Mouse (Mus musculus): Measurements from ENCODE around the gene Ptpra. TPM values are rescaled to one million over a fixed set of nuclear protein-coding genes. Genes with fewer than 3 reads are reported as not detected.

Gene Ptpra
- polyA plus RNA-seq, 1 experiment, result 1.2 TPM

DNA sequence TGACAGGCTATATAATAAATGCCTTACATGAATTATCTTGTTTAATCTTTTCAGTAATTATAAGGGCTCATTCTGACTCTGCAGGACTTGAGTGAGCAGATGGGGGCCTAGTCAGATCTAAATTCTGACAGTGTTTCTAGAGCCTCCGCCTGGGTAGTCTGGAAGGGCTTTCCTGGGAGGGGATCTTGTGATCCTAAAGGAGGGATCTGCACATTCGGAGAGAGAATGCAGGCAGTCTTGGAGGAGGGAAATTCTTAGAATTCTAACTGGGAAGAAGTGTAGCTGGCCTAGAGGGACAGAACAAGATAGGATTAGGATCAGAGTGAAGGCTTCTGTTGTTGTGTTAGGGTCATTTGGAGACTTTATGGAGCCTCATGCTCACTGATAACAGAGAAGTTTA, 2.2 kb downstream of the Ptpra start:
- TF ChIP-seq TAL1 (IDR thresholded peaks at IDR 0.05; ENCODE audit: low read length), result no peak
- no peak for TF ChIP-seq GATA1 (IDR thresholded peaks at IDR 0.05; ENCODE audit: low read length)
- Histone ChIP-seq H3K36me3 (ENCODE audit: control insufficient read depth) (peaks cover 13% of the 10 kb centered on the region), H3K4me1 (ENCODE audit: control insufficient read depth) (peaks cover 53% of the 10 kb centered on the region), H3K27me3 (ENCODE audit: control insufficient read depth) (peaks cover 20% of the 10 kb centered on the region), H3K4me3 (replicated peaks) (no peak overlapping the region), H3K9me3 (ENCODE audit: control insufficient read depth, low read length) (no peaks in the 10 kb centered on the region)

DNA sequence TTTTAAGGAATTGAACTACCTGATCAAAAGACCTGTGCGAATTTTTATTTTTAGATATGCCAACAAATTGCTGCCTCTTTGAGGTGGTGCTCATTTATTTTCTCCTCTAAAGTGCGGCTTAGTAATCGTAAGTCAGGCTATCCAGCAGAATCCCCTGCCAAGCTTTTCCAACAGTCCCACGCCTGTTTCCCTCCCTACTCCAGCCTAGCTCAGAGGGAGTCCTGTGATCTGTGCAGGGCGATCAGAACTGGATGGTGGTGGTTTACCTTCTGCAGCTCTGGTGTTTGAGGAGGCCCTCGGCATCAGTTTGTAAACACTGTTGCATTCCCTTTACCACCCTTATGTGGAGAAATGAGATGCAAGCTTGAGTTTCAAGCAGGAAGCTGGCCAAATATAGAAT, 3.3 kb downstream of the Ptpra start:
- Histone ChIP-seq H3K4me3 (replicated peaks) (no peak overlapping the region), H3K27me3 (ENCODE audit: control insufficient read depth) (peaks cover 15% of the 10 kb centered on the region), H3K36me3 (ENCODE audit: control insufficient read depth) (peaks cover 17% of the 10 kb centered on the region), H3K9me3 (ENCODE audit: control insufficient read depth, low read length) (no peaks in the 10 kb centered on the region), H3K4me1 (ENCODE audit: control insufficient read depth) (peaks cover 53% of the 10 kb centered on the region)
- no peak for TF ChIP-seq GATA1 (IDR thresholded peaks at IDR 0.05; ENCODE audit: low read length)
- no peak for TF ChIP-seq TAL1 (IDR thresholded peaks at IDR 0.05; ENCODE audit: low read length)

- TF ChIP-seq GATA1 (IDR thresholded peaks at IDR 0.05; ENCODE audit: low read length) (no peak), TAL1 (IDR thresholded peaks at IDR 0.05; ENCODE audit: low read length) (no peak)
- Histone ChIP-seq H3K9me3 (ENCODE audit: control insufficient read depth, low read length) (no peaks in the 10 kb centered on the region), H3K36me3 (ENCODE audit: control insufficient read depth) (peaks cover 22% of the 10 kb centered on the region), H3K27me3 (ENCODE audit: control insufficient read depth) (peaks cover under 1% of the 10 kb centered on the region), H3K4me3 (replicated peaks) (no peak overlapping the region), H3K4me1 (ENCODE audit: control insufficient read depth) (peaks cover 43% of the 10 kb centered on the region)
Observed at GRCm38 (mm10) chr2:130454748-130455370, 4.8 kb downstream of the Ptpra start.

- no peak for TF ChIP-seq GATA1 (IDR thresholded peaks at IDR 0.05; ENCODE audit: low read length)
- Histone ChIP-seq H3K36me3 (ENCODE audit: control insufficient read depth) (peaks cover 30% of the 10 kb centered on the region), H3K27me3 (ENCODE audit: control insufficient read depth) (no peaks in the 10 kb centered on the region), H3K4me1 (ENCODE audit: control insufficient read depth) (peaks cover 20% of the 10 kb centered on the region), H3K9me3 (ENCODE audit: control insufficient read depth, low read length) (no peaks in the 10 kb centered on the region), H3K4me3 (replicated peaks) (no peak overlapping the region)
Observed at GRCm38 (mm10) chr2:130457871-130458270, 7.8 kb downstream of the Ptpra start.

GRCm38 (mm10) chr2:130459576-130459975, 9.5 kb downstream of the Ptpra start:
- Histone ChIP-seq H3K36me3 (ENCODE audit: control insufficient read depth) (peaks cover 36% of the 10 kb centered on the region), H3K27me3 (ENCODE audit: control insufficient read depth) (no peaks in the 10 kb centered on the region), H3K4me1 (ENCODE audit: control insufficient read depth) (peaks cover 21% of the 10 kb centered on the region), H3K9me3 (ENCODE audit: control insufficient read depth, low read length) (no peaks in the 10 kb centered on the region), H3K4me3 (replicated peaks) (no peak overlapping the region)
- no peak for TF ChIP-seq TAL1 (IDR thresholded peaks at IDR 0.05; ENCODE audit: low read length)
- TF ChIP-seq GATA1 (IDR thresholded peaks at IDR 0.05; ENCODE audit: low read length), result no peak

DNA sequence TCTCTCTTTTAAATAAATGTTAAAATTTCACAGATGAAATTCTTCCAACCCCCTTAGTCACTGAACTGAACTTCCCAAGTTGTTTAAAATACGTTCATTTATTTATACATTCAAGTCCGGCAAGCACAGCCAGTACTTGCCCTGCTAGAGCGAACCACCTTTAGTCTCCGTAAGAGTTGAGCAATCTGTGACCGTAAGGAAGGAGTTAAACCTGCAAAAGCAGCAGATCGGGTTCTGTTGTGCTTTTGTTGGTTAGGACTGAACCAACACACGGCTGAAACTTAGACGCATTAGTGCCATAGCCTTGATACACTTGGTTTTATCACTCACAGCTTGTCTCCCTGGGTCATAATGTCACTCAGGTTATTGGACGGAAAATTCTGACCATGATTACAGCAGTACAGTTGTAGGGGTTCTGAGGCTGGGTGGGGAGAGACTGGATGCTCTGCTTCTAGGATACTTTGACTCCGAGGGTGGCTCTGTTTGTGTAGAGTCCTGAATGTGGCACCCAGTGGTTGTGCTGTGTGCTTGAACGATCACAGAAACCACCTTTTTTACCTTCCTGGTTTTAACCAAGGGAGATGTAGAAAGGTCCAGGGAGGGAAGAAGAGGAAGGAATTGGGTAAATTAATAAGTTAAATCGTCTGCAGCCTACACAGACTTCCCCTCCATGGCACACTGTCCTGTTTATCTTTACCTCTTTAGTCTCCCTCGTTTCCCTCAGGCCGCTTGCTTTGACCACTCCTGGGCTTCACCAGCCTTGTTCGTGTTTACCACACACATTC, 11.4 kb downstream of the Ptpra start:
- peaks cover 28% of the 10 kb centered on the region for H3K36me3 ChIP-seq (ENCODE audit: control insufficient read depth)
- TF ChIP-seq TAL1 (IDR thresholded peaks at IDR 0.05; ENCODE audit: low read length) (no peak), GATA1 (IDR thresholded peaks at IDR 0.05; ENCODE audit: low read length) (no peak)

DNA sequence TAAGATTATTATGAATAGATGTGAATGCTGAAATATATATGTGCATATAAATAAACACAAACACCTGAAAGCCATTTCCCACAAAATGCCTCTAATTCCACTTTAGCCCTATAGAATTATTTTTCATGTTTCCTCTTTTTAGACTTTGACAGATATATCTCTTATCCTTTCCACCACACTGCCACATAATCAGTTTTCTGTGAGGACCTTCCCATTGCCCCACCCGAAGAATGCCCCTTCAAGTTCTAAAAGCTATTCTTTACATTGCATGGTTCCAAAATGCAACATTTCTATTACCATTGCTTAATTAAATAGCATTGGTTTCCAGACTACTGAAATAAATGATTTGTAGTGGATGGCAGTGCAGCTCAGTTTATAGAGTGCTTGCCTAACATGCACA, 16.4 kb downstream of the Ptpra start:
- Histone ChIP-seq H3K4me1 (ENCODE audit: control insufficient read depth) (peaks cover 68% of the 10 kb centered on the region), H3K36me3 (ENCODE audit: control insufficient read depth) (peaks cover 19% of the 10 kb centered on the region)

More for the DNA sequence above, 11.4 kb downstream of the Ptpra start:
- Histone ChIP-seq H3K4me3 (replicated peaks) (no peak overlapping the region), H3K4me1 (ENCODE audit: control insufficient read depth) (peaks cover 28% of the 10 kb centered on the region), H3K9me3 (ENCODE audit: control insufficient read depth, low read length) (no peaks in the 10 kb centered on the region), H3K27me3 (ENCODE audit: control insufficient read depth) (no peaks in the 10 kb centered on the region)

DNA sequence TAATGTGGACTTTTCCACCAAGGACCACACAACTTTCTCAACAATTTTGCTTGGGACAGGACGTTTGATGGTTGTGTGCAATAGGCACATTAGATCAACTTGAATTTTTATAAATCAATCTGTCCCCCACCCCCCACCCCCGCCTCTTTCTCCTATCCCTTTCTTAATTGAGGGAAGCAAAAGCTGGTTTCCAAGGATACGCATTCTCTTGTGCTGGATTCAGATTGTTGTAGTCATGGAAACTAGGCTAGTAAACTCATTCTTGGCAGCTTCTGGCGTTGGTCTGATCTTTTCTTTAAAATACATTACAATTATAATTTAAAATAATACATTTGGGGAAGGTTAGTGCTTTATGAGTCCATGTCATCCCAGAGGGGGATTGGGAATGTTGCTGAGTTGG, 19.3 kb downstream of the Ptpra start:
- Histone ChIP-seq H3K9me3 (ENCODE audit: control insufficient read depth, low read length) (no peaks in the 10 kb centered on the region), H3K36me3 (ENCODE audit: control insufficient read depth) (peaks cover 6% of the 10 kb centered on the region), H3K4me1 (ENCODE audit: control insufficient read depth) (peaks cover 58% of the 10 kb centered on the region)

More for the DNA sequence above, 16.4 kb downstream of the Ptpra start:
- TF ChIP-seq GATA1 (IDR thresholded peaks at IDR 0.05; ENCODE audit: low read length), result no peak
- TF ChIP-seq TAL1 (IDR thresholded peaks at IDR 0.05; ENCODE audit: low read length), result no peak
- Histone ChIP-seq H3K27me3 (ENCODE audit: control insufficient read depth) (no peaks in the 10 kb centered on the region), H3K9me3 (ENCODE audit: control insufficient read depth, low read length) (no peaks in the 10 kb centered on the region), H3K4me3 (replicated peaks) (no peak overlapping the region)

DNA sequence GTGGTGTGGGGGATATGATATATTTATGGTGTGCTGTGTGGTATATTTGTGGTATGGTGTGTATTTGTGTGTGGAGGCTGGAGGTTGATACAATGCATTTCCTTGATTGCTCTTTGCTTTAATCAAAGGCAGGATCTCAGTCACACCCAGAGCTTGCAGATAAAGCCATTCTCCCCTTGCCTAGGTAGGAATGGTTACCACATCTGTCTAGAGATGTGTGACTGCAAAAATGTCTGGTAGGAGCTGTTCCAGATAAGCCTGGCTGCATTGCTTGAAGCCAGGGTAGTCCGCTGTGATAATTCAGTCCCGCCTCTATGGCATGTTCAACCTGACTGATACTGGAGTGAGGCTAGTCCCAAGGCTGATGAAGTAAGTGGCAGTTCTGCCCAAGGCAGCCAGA, 19.9 kb downstream of the Ptpra start:
- TF ChIP-seq GATA1 (IDR thresholded peaks at IDR 0.05; ENCODE audit: low read length) (peak; percentile 25; the same call in 1 of the 2 replicates), TAL1 (IDR thresholded peaks at IDR 0.05; ENCODE audit: low read length) (peak; percentile 52; the same call in 2 of the 3 replicates)
- peaks cover 55% of the 10 kb centered on the region for H3K4me1 ChIP-seq (ENCODE audit: control insufficient read depth)
- H3K27me3 ChIP-seq (ENCODE audit: control insufficient read depth), result no peaks in the 10 kb centered on the region
- no peaks in the 10 kb centered on the region for H3K9me3 ChIP-seq (ENCODE audit: control insufficient read depth, low read length)
- H3K36me3 ChIP-seq (ENCODE audit: control insufficient read depth), result peaks cover 6% of the 10 kb centered on the region
- H3K4me3 ChIP-seq (replicated peaks), result no peak overlapping the region

More for the DNA sequence above, 19.3 kb downstream of the Ptpra start:
- TF ChIP-seq TAL1 (IDR thresholded peaks at IDR 0.05; ENCODE audit: low read length), result no peak
- TF ChIP-seq GATA1 (IDR thresholded peaks at IDR 0.05; ENCODE audit: low read length), result no peak
- no peak overlapping the region for H3K4me3 ChIP-seq (replicated peaks)
- H3K27me3 ChIP-seq (ENCODE audit: control insufficient read depth), result no peaks in the 10 kb centered on the region
